Mouse (Mus musculus) kidney, postnatal 14 days (tissue): ENCODE results near the gene Csrnp3.

ENCODE experiments used
- DNase-seq: peaks from one replicate; pipeline ENCODE4 v3.0.0; 2022; ENCODE audit warnings: mixed read lengths

The Csrnp3 gene

GRCm38 (mm10) chr2:66024837-66025236 lies 179.3 kb downstream of the Csrnp3 start:
- no peak for DNase-seq

- no peak for DNase-seq
Observed at GRCm38 (mm10) chr2:66028812-66029211, 183.2 kb downstream of the Csrnp3 start.

GRCm38 (mm10) chr2:66034907-66035679 lies 189.5 kb downstream of the Csrnp3 start:
- DNase-seq, result no peak

GRCm38 (mm10) chr2:66040611-66041010 lies 195.0 kb downstream of the Csrnp3 start:
- DNase-seq, result no peak

- DNase-seq, result no peak
Observed at GRCm38 (mm10) chr2:66041203-66041916, 195.8 kb downstream of the Csrnp3 start.

- DNase-seq, result peak; percentile 45
Observed at GRCm38 (mm10) chr2:66041917-66042419, 196.4 kb downstream of the Csrnp3 start.

- no peak for DNase-seq
Observed at GRCm38 (mm10) chr2:66043441-66044404, 198.2 kb downstream of the Csrnp3 start.

GRCm38 (mm10) chr2:66044405-66045089 lies 199.0 kb downstream of the Csrnp3 start:
- no peak for DNase-seq

GRCm38 (mm10) chr2:66063291-66063690 lies 217.7 kb downstream of the Csrnp3 start:
- DNase-seq, result no peak

- no peak for DNase-seq
Observed at GRCm38 (mm10) chr2:66069454-66069853, 223.9 kb downstream of the Csrnp3 start.

- DNase-seq, result no peak
Observed at GRCm38 (mm10) chr2:66080731-66081130, 235.2 kb downstream of the Csrnp3 start.
